Mouse (Mus musculus): ENCODE data around the gene Bhmt2. TPM values are rescaled to one million over a fixed set of nuclear protein-coding genes. Genes with fewer than 3 reads are reported as not detected.

The Bhmt2 gene
- total RNA-seq, 2 experiments from 2014 or later = 0.40 to 0.45 TPM

DNA sequence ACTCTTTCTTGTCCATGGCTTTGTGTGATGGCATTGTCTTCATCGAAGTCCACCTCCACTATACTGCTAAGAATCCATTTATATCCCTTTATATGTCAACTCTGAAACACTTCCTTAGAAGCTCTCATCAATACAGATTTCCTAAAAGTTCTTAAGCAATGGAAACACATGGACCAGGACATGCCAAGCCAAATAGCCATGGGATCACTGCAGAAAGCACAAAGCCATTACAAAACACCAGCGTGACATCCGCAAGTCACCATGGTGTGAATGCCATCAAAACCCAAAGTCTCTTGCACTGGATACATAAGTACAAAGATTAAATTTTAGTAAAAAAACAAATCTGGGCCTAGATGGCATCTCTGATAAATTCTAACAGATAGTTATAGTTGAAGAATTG is 15.5 kb upstream of the Bhmt2 start:
- no peak for DNase-seq (ENCODE audit: extremely low spot score in 1 of 2, low spot score in 2 of 2)
- TF ChIP-seq CTCF (IDR thresholded peaks at IDR 0.05) = no peak
- no peak overlapping the region for H3K27ac ChIP-seq
- no peak overlapping the region for H3K4me3 ChIP-seq
- intact Hi-C loops (cut with DNase I) = no loop called here

- Histone ChIP-seq H3K4me3 (no peak overlapping the region), H3K27ac (peak overlapping the region; percentile 59)
- no peak for TF ChIP-seq CTCF (IDR thresholded peaks at IDR 0.05)
- no peak for DNase-seq (ENCODE audit: extremely low spot score in 1 of 2, low spot score in 2 of 2)
- intact Hi-C loops (cut with DNase I) = no loop called here
Measured at GRCm38 (mm10) chr13:93687321-93687720, 13.2 kb upstream of the Bhmt2 start.

- DNase-seq (ENCODE audit: extremely low spot score in 1 of 2, low spot score in 2 of 2) = no peak
- intact Hi-C loops (cut with DNase I) = no loop called here
- no peak for TF ChIP-seq CTCF (IDR thresholded peaks at IDR 0.05)
- Histone ChIP-seq H3K27ac (no peak overlapping the region), H3K4me3 (no peak overlapping the region)
Measured at GRCm38 (mm10) chr13:93685226-93685625, 11.1 kb upstream of the Bhmt2 start.

DNA sequence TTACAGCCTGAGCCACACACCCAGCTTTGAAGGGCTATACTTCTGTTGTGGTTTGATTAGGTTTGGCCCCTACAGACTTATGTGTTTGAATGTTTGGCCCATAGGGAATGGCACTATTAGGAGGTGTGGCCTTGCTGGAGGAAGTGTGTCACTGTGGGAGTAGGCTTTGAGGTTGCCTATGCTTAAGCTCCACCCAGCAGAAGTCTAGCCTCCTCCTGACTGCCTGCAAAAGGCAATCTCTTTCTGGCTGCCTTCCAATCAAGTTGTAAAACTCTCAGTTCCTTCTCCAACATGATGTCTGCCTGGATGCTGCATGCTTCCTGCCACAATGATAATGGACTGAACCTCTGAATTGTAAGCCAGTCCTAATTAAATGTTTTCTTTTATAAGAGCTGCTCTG is 9.2 kb upstream of the Bhmt2 start:
- intact Hi-C loops (cut with DNase I) = no loop called here
- no peak for DNase-seq (ENCODE audit: extremely low spot score in 1 of 2, low spot score in 2 of 2)
- no peak for TF ChIP-seq CTCF (IDR thresholded peaks at IDR 0.05)
- Histone ChIP-seq H3K27ac (no peak overlapping the region), H3K4me3 (no peak overlapping the region)

GRCm38 (mm10) chr13:93676864-93677263 is 2.8 kb upstream of the Bhmt2 start:
- H3K4me3 ChIP-seq = no peak overlapping the region
- intact Hi-C loops (cut with DNase I) = no loop called here
- TF ChIP-seq CTCF (IDR thresholded peaks at IDR 0.05) = no peak
- no peak overlapping the region for H3K27ac ChIP-seq
- DNase-seq (ENCODE audit: extremely low spot score in 1 of 2, low spot score in 2 of 2) = peak in 1 of 2 experiments; percentile 42

GRCm38 (mm10) chr13:93673296-93673695 is 806 bp downstream of the Bhmt2 start:
- no peak overlapping the region for H3K27ac ChIP-seq
- TF ChIP-seq CTCF (IDR thresholded peaks at IDR 0.05) = no peak
- DNase-seq (ENCODE audit: extremely low spot score in 1 of 2, low spot score in 2 of 2) = no peak
- no peak overlapping the region for H3K4me3 ChIP-seq
- intact Hi-C loops (cut with DNase I) = no loop called here

GRCm38 (mm10) chr13:93672371-93672770 is 1.7 kb downstream of the Bhmt2 start:
- intact Hi-C loops (cut with DNase I) = no loop called here
- no peak overlapping the region for H3K27ac ChIP-seq
- DNase-seq (ENCODE audit: extremely low spot score in 1 of 2, low spot score in 2 of 2) = no peak
- H3K4me3 ChIP-seq = no peak overlapping the region
- TF ChIP-seq CTCF (IDR thresholded peaks at IDR 0.05) = no peak

GRCm38 (mm10) chr13:93667586-93667985 is 6.5 kb downstream of the Bhmt2 start:
- no peak for TF ChIP-seq CTCF (IDR thresholded peaks at IDR 0.05)
- intact Hi-C loops (cut with DNase I) = no loop called here
- DNase-seq (ENCODE audit: extremely low spot score in 1 of 2, low spot score in 2 of 2) = no peak
- H3K27ac ChIP-seq = no peak overlapping the region
- H3K4me3 ChIP-seq = no peak overlapping the region

- H3K27ac ChIP-seq = no peak overlapping the region
- no peak for DNase-seq (ENCODE audit: extremely low spot score in 1 of 2, low spot score in 2 of 2)
- no peak for TF ChIP-seq CTCF (IDR thresholded peaks at IDR 0.05)
- no peak overlapping the region for H3K4me3 ChIP-seq
- intact Hi-C loops (cut with DNase I) = no loop called here
Measured at GRCm38 (mm10) chr13:93657941-93658340, 16.2 kb downstream of the Bhmt2 start.

- no peak overlapping the region for H3K27ac ChIP-seq
- H3K4me3 ChIP-seq = no peak overlapping the region
- intact Hi-C loops (cut with DNase I) = no loop called here
- TF ChIP-seq CTCF (IDR thresholded peaks at IDR 0.05) = no peak
- no peak for DNase-seq (ENCODE audit: extremely low spot score in 1 of 2, low spot score in 2 of 2)
Measured at GRCm38 (mm10) chr13:93653382-93653781, 20.7 kb downstream of the Bhmt2 start.

DNA sequence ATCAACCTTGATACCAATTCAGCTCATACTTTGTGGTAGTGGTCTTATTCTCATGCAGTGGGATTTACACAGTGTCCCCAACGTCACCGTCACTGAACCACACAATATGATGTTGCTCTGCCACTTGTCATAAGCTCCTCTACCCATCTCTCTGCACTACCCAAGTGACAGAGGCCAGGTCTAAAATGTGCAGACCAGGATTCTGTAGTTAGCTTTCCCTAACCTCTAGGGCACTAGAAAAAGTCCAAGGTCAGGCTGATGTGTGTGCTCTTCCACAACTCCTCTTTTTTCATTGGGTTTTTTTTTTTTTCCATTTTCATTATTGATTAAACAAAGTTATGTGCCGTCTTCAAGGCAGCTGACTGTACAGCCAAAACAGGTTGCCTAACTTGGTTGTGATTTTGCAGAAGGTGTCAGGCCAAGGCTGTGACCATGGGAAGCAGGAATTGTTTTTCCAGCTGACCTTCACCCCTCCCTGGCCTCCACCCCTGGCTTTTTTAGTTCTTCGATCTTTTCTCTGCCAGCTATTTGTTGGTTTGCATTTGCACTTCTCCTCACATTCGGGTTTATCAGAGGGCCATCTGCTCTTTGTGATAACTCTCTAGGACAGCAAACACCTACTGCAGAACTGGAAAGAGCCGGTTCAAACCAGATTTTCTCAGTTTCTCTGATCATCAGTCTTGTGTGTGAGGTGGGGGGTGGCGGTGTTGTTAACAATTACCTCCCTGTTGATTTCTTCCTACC is 25.5 kb downstream of the Bhmt2 start:
- TF ChIP-seq CTCF (IDR thresholded peaks at IDR 0.05) = no peak
- no peak for DNase-seq (ENCODE audit: extremely low spot score in 1 of 2, low spot score in 2 of 2)
- Histone ChIP-seq H3K4me3 (no peak overlapping the region), H3K27ac (no peak overlapping the region)
- intact Hi-C loops (cut with DNase I) = no loop called here

DNA sequence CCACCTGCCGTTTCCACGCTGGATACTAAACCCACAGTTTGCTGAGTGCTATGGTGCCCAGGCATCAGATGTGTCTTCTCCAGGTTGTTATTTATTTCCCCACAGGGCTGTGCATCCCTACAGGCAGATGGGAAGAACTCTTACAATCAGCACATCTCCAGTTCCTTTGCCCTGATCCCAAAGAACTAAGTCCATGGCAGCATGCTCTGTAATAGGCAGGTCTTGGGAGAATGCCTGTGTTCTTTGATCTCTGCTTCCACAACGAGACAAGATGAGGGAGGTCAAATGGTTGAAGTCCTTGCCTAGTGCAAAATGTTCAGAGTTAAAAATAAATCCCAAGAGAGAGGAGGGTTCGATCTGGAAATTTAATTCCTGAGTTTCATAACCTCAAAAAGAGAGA is 34.5 kb downstream of the Bhmt2 start:
- intact Hi-C loops (cut with DNase I) = no loop called here
- TF ChIP-seq CTCF (IDR thresholded peaks at IDR 0.05) = no peak
- Histone ChIP-seq H3K4me3 (no peak overlapping the region), H3K27ac (no peak overlapping the region)
- no peak for DNase-seq (ENCODE audit: extremely low spot score in 1 of 2, low spot score in 2 of 2)

All from left cerebral cortex, adult 2 months (tissue).